Mouse (Mus musculus) heart, embryonic 16.5 days (tissue): ENCODE measurements around the gene Fbxl19. TPM values are rescaled to one million over a fixed set of nuclear protein-coding genes. Genes with fewer than 3 reads are reported as not detected.
"Not testable (repeated sequence)": the region's sequence is repeated elsewhere in the genome, so short reads cannot be mapped to it uniquely, and the experiment has no call there.

Experiments
- ATAC-seq: fragments of 200-750 bp; cut with Nextera tagmentation; replicated peaks from 2 replicates; pipeline ENCODE4 v1.8.0; 2017; ENCODE audit warnings: moderate number of reproducible peaks; ENCODE audit not compliant: insufficient read depth, low FRiP score; ENCODE audit errors: extremely low read depth
- H3K27ac ChIP-seq: fragments of 300-500 bp; sonication (generic); 2 replicates; pipeline ENCODE4 v1.5.1; 2014; ENCODE audit warnings: mild to moderate bottlenecking, low read length, control low read depth, moderate library complexity
- H3K27me3 ChIP-seq: fragments of 300-500 bp; sonication (generic); 2 replicates; pipeline ENCODE4 v1.6.1; 2014; ENCODE audit warnings: low read length, mixed read lengths; ENCODE audit not compliant: control insufficient read depth, insufficient read depth
- H3K36me3 ChIP-seq: fragments of 300-500 bp; sonication (generic); 2 replicates; pipeline ENCODE4 v1.6.1; 2014; ENCODE audit not compliant: control insufficient read depth, insufficient read depth
- H3K4me1 ChIP-seq: fragments of 300-500 bp; sonication (generic); 2 replicates; pipeline ENCODE4 v1.6.1; 2014; ENCODE audit warnings: low read length, mixed read lengths; ENCODE audit not compliant: control insufficient read depth, insufficient read depth
- H3K4me2 ChIP-seq: fragments of 300-500 bp; sonication (generic); 2 replicates; pipeline ENCODE4 v1.6.1; 2014; ENCODE audit warnings: low read depth, mild to moderate bottlenecking, control low read depth, low read length
- H3K4me3 ChIP-seq: fragments of 300-500 bp; sonication (generic); 2 replicates; pipeline ENCODE4 v1.5.1; 2014; ENCODE audit warnings: mild to moderate bottlenecking, control low read depth, low read length
- H3K9ac ChIP-seq: fragments of 300-500 bp; sonication (generic); 2 replicates; pipeline ENCODE4 v1.6.1; 2014; ENCODE audit warnings: low read length, control low read depth
- H3K9me3 ChIP-seq: fragments of 300-500 bp; sonication (generic); replicated peaks from 2 replicates; pipeline ENCODE4 v1.6.1; 2016; ENCODE audit warnings: low read length; ENCODE audit not compliant: control insufficient read depth
- WGBS: fragments of 180-500 bp; shearing (Covaris S2); extraction: QIAGEN DNeasy Blood & Tissue Kit; methylation state at CpG from one replicate; pipeline ENCODE4 v1.1.7; 2014; 5-methylcytosine and 5-hydroxymethylcytosine counted together
- polyA plus RNA-seq: library from polyadenylated mRNA; unstranded; fragments of >200 nt; fragmentation: Nextera tagmentation; extraction: Ambion mirVana; gene quantifications from 2 replicates; pipeline ENCODE4 v1.2.1, GENCODE M21; 2015

Fbxl19 gene
- polyA plus RNA-seq, 1 experiment from 2014 or later, result 1.3 TPM

- peaks cover 2% of the 10 kb centered on the region; the same call in 1 of the 2 replicates for H3K4me1 ChIP-seq
- no peak overlapping the region for H3K27ac ChIP-seq
- no peak for ATAC-seq
- H3K27me3 ChIP-seq, result no peaks in the 10 kb centered on the region
- H3K9me3 ChIP-seq, result no peaks in the 10 kb centered on the region
- no peak overlapping the region for H3K4me3 ChIP-seq
- H3K4me2 ChIP-seq, result no peak overlapping the region
- H3K36me3 ChIP-seq, result no peaks in the 10 kb centered on the region
- 82% methylated on average over 6 of the region's 6 CpGs for WGBS
- no peak overlapping the region for H3K9ac ChIP-seq
Observed at GRCm38 (mm10) chr7:127719258-127719657, 25.1 kb upstream of the Fbxl19 start.

- Histone ChIP-seq H3K4me2 (no peak overlapping the region), H3K27ac (no peak overlapping the region), H3K27me3 (peaks cover 2% of the 10 kb centered on the region; the same call in 1 of the 2 replicates), H3K4me1 (no peaks in the 10 kb centered on the region), H3K36me3 (no peaks in the 10 kb centered on the region), H3K9me3 (no peaks in the 10 kb centered on the region), H3K4me3 (no peak overlapping the region), H3K9ac (no peak overlapping the region)
- no peak for ATAC-seq
- WGBS, result 69% methylated on average over 2 of the region's 2 CpGs
Observed at GRCm38 (mm10) chr7:127725490-127725889, 18.9 kb upstream of the Fbxl19 start.

GRCm38 (mm10) chr7:127725924-127726323, 18.4 kb upstream of the Fbxl19 start:
- no peaks in the 10 kb centered on the region for H3K9me3 ChIP-seq
- H3K27me3 ChIP-seq, result peaks cover 2% of the 10 kb centered on the region; the same call in 1 of the 2 replicates
- no peak overlapping the region for H3K9ac ChIP-seq
- WGBS, result 58% methylated on average over 6 of the region's 6 CpGs
- no peak overlapping the region for H3K4me3 ChIP-seq
- H3K27ac ChIP-seq, result no peak overlapping the region
- H3K36me3 ChIP-seq, result no peaks in the 10 kb centered on the region
- no peak for ATAC-seq
- no peak overlapping the region for H3K4me2 ChIP-seq
- H3K4me1 ChIP-seq, result no peaks in the 10 kb centered on the region

- ATAC-seq, result no peak
- H3K9me3 ChIP-seq, result 0 out of 2 replicates have a peak, but pooled peaks cover 4% of the 10 kb centered on the region
- WGBS, result 80% methylated on average over 6 of the region's 7 CpGs
- H3K9ac ChIP-seq, result no peak overlapping the region
- H3K27me3 ChIP-seq, result peaks cover 2% of the 10 kb centered on the region; the same call in 1 of the 2 replicates
- H3K4me1 ChIP-seq, result no peaks in the 10 kb centered on the region
- H3K36me3 ChIP-seq, result no peaks in the 10 kb centered on the region
- H3K4me2 ChIP-seq, result no peak overlapping the region
- no peak overlapping the region for H3K4me3 ChIP-seq
- no peak overlapping the region for H3K27ac ChIP-seq
Observed at GRCm38 (mm10) chr7:127727898-127728297, 16.4 kb upstream of the Fbxl19 start.

GRCm38 (mm10) chr7:127730170-127730569, 14.2 kb upstream of the Fbxl19 start:
- no peaks in the 10 kb centered on the region for H3K4me1 ChIP-seq
- H3K9me3 ChIP-seq, result 0 out of 2 replicates have a peak, but pooled peaks cover 4% of the 10 kb centered on the region
- no peak for ATAC-seq
- no peaks in the 10 kb centered on the region for H3K36me3 ChIP-seq
- no peak overlapping the region for H3K9ac ChIP-seq
- WGBS, result 59% methylated on average over 4 of the region's 4 CpGs
- H3K27ac ChIP-seq, result no peak overlapping the region
- H3K4me3 ChIP-seq, result no peak overlapping the region
- peaks cover 2% of the 10 kb centered on the region; the same call in 1 of the 2 replicates for H3K27me3 ChIP-seq
- no peak overlapping the region for H3K4me2 ChIP-seq

- not testable (repeated sequence) for H3K4me2 ChIP-seq, H3K9me3 ChIP-seq, H3K36me3 ChIP-seq, H3K27me3 ChIP-seq, ATAC-seq, H3K4me1 ChIP-seq, H3K9ac ChIP-seq, H3K4me3 ChIP-seq, H3K27ac ChIP-seq
- no CpG with 5 or more reads among the region's 5 CpGs for WGBS
Observed at GRCm38 (mm10) chr7:127732066-127732465, 12.3 kb upstream of the Fbxl19 start, which contains the start of gene Ctf2. Gene Ctf2 (minus strand): TSS chr7:127732166.

GRCm38 (mm10) chr7:127745251-127745651, 908 bp downstream of the Fbxl19 start:
- under 1% methylated on average over 19 of the region's 19 CpGs for WGBS
- H3K4me3 ChIP-seq, result peak overlapping the region; percentile 63
- no peaks in the 10 kb centered on the region for H3K27me3 ChIP-seq
- peak overlapping the region; percentile 82 for H3K9ac ChIP-seq
- peak overlapping the region; percentile 93 for H3K27ac ChIP-seq
- peak overlapping the region; percentile 98 for H3K4me2 ChIP-seq
- H3K4me1 ChIP-seq, result peaks cover 7% of the 10 kb centered on the region
- no peaks in the 10 kb centered on the region; the same call in 1 of the 2 replicates for H3K9me3 ChIP-seq
- peak; percentile 82 for ATAC-seq
- peaks cover 12% of the 10 kb centered on the region for H3K36me3 ChIP-seq

GRCm38 (mm10) chr7:127745652-127746493, 1.5 kb downstream of the Fbxl19 start:
- peak overlapping the region; percentile 63 for H3K4me3 ChIP-seq
- WGBS, result under 1% methylated on average over 39 of the region's 39 CpGs

More at GRCm38 (mm10) chr7:127745652-127746493, 1.5 kb downstream of the Fbxl19 start:
- Histone ChIP-seq H3K4me2 (peak overlapping the region; percentile 98), H3K27me3 (no peaks in the 10 kb centered on the region), H3K4me1 (peaks cover 7% of the 10 kb centered on the region), H3K9ac (peak overlapping the region; percentile 82), H3K9me3 (no peaks in the 10 kb centered on the region; the same call in 1 of the 2 replicates), H3K27ac (peak overlapping the region; percentile 93), H3K36me3 (peaks cover 18% of the 10 kb centered on the region)
- ATAC-seq, result peak; percentile 91
